Mouse (Mus musculus) testis, adult 2 months (tissue): Measurements from ENCODE around the gene Cd276.

ENCODE experiments used
- CTCF ChIP-seq: fragments of 200-500 bp; IDR thresholded peaks from 2 replicates; pipeline ENCODE4 v1.5.1; 2012; ENCODE audit warnings: low read depth, mild to moderate bottlenecking, inconsistent platforms, low read length, moderate library complexity; ENCODE audit not compliant: control insufficient read depth, insufficient read depth, insufficient replicate concordance
- POLR2A ChIP-seq: fragments of 200-500 bp; IDR thresholded peaks from 2 replicates; pipeline ENCODE4 v1.6.1; 2012; ENCODE audit warnings: low read depth, mild to moderate bottlenecking, inconsistent platforms, low read length, moderate library complexity; ENCODE audit not compliant: control insufficient read depth

GRCm38 (mm10) chr9:58516480-58516879, 38.8 kb downstream of the Cd276 start:
- no peak for TF ChIP-seq POLR2A
- no peak for TF ChIP-seq CTCF
